Mouse (Mus musculus) liver, embryonic 11.5 days (tissue): ENCODE results near the gene Tspyl2. TPM values are rescaled to one million over a fixed set of nuclear protein-coding genes. Genes with fewer than 3 reads are reported as not detected.
"Not testable (repeated sequence)": the region's sequence is repeated elsewhere in the genome, so short reads cannot be mapped to it uniquely, and the experiment has no call there.

Experiments
- ATAC-seq: fragments of 200-750 bp; cut with Nextera tagmentation; replicated peaks from 2 replicates; pipeline ENCODE4 v1.8.0; 2017; ENCODE audit warnings: moderate number of reproducible peaks, mild to moderate bottlenecking, moderate TSS enrichment, moderate library complexity; ENCODE audit not compliant: low FRiP score
- DNase-seq: peaks from one replicate; pipeline ENCODE4 v3.0.0-alpha.2; 2017; ENCODE audit warnings: low spot score
- H3K27ac ChIP-seq: fragments of 300-500 bp; sonication (generic); 2 replicates; pipeline ENCODE4 v1.5.1; 2014; ENCODE audit warnings: mild to moderate bottlenecking, low read depth, low read length, control low read depth
- H3K27me3 ChIP-seq: fragments of 300-500 bp; sonication (generic); replicated peaks from 2 replicates; pipeline ENCODE4 v1.6.1; 2014; ENCODE audit warnings: low read length, mixed read lengths; ENCODE audit not compliant: control insufficient read depth, insufficient read depth
- H3K36me3 ChIP-seq: fragments of 300-500 bp; sonication (generic); 2 replicates; pipeline ENCODE4 v1.6.1; 2014; ENCODE audit warnings: mild to moderate bottlenecking, low read length, moderate library complexity, mixed read lengths; ENCODE audit not compliant: control insufficient read depth, insufficient read depth
- H3K4me1 ChIP-seq: fragments of 300-500 bp; sonication (generic); replicated peaks from 2 replicates; pipeline ENCODE4 v1.6.1; 2014; ENCODE audit warnings: low read length, mixed read lengths; ENCODE audit not compliant: control insufficient read depth, insufficient read depth
- H3K4me2 ChIP-seq: fragments of 300-500 bp; sonication (generic); 2 replicates; pipeline ENCODE4 v1.6.1; 2014; ENCODE audit warnings: mild to moderate bottlenecking, control low read depth, moderate library complexity
- H3K4me3 ChIP-seq: fragments of 300-500 bp; sonication (generic); 2 replicates; pipeline ENCODE4 v1.5.1; 2014; ENCODE audit warnings: low read depth, low read length, control low read depth
- H3K9ac ChIP-seq: fragments of 300-500 bp; sonication (generic); 2 replicates; pipeline ENCODE4 v1.6.1; 2014; ENCODE audit warnings: low read depth, low read length, control low read depth
- H3K9me3 ChIP-seq: fragments of 300-500 bp; sonication (generic); 2 replicates; pipeline ENCODE4 v1.6.1; 2016; ENCODE audit warnings: low read length, inconsistent platforms, mixed read lengths; ENCODE audit not compliant: control insufficient read depth
- WGBS: fragments of 180-500 bp; shearing (Covaris S2); extraction: QIAGEN DNeasy Blood & Tissue Kit; methylation state at CpG from one replicate; pipeline ENCODE4 v1.1.7; 2014; 5-methylcytosine and 5-hydroxymethylcytosine counted together
- polyA plus RNA-seq: library from polyadenylated mRNA; unstranded; fragments of >200 nt; fragmentation: Nextera tagmentation; extraction: Ambion mirVana; gene quantifications from 2 replicates; pipeline ENCODE4 v1.2.1, GENCODE M21; 2014

Gene Tspyl2
- polyA plus RNA-seq, 1 experiment from 2014 or later: 16.1 TPM

- Histone ChIP-seq H3K36me3 (no peaks in the 10 kb centered on the region; the same call in 1 of the 2 replicates), H3K4me1 (0 out of 2 replicates have a peak, but pooled peaks cover 5% of the 10 kb centered on the region), H3K4me2 (peak overlapping the region; percentile 71), H3K27ac (no peak overlapping the region), H3K9me3 (no peaks in the 10 kb centered on the region), H3K4me3 (peak overlapping the region; percentile 67), H3K27me3 (peaks cover 62% of the 10 kb centered on the region), H3K9ac (peak overlapping the region; percentile 82)
- ATAC-seq (no peak), DNase-seq (no peak)
- 29% methylated on average over 11 of the region's 11 CpGs for WGBS
Measured at GRCm38 (mm10) chrX:152341496-152341895, 729 bp downstream of the Tspyl2 start.

GRCm38 (mm10) chrX:152336546-152337332, 5.5 kb downstream of the Tspyl2 start:
- H3K9ac ChIP-seq: peak overlapping the region; percentile 56
- no peaks in the 10 kb centered on the region; the same call in 1 of the 2 replicates for H3K36me3 ChIP-seq
- peak overlapping the region; percentile 75 for H3K27ac ChIP-seq
- H3K27me3 ChIP-seq: peaks cover 35% of the 10 kb centered on the region
- no peaks in the 10 kb centered on the region for H3K9me3 ChIP-seq
- ATAC-seq (peak; percentile 95), DNase-seq (peak; percentile 73)
- H3K4me3 ChIP-seq: peak overlapping the region; percentile 34
- peak overlapping the region; percentile 61 for H3K4me2 ChIP-seq
- 14% methylated on average over 32 of the region's 33 CpGs for WGBS
- 0 out of 2 replicates have a peak, but pooled peaks cover 5% of the 10 kb centered on the region for H3K4me1 ChIP-seq

- Histone ChIP-seq H3K27me3 (peaks cover 29% of the 10 kb centered on the region), H3K4me3 (peak overlapping the region; percentile 34), H3K4me2 (peak overlapping the region; percentile 35)
- not testable (repeated sequence) for ATAC-seq, H3K27ac ChIP-seq, H3K4me1 ChIP-seq, H3K9ac ChIP-seq, H3K9me3 ChIP-seq, DNase-seq, H3K36me3 ChIP-seq
- WGBS: 52% methylated on average over 4 of the region's 4 CpGs
Measured at GRCm38 (mm10) chrX:152336123-152336522, 6.1 kb downstream of the Tspyl2 start.

GRCm38 (mm10) chrX:152329400-152329799, 12.8 kb downstream of the Tspyl2 start:
- not testable (repeated sequence) for H3K4me1 ChIP-seq, H3K27ac ChIP-seq, DNase-seq, H3K9ac ChIP-seq, H3K4me2 ChIP-seq, H3K36me3 ChIP-seq, H3K9me3 ChIP-seq, H3K4me3 ChIP-seq, ATAC-seq
- peaks cover 14% of the 10 kb centered on the region for H3K27me3 ChIP-seq

- Histone ChIP-seq H3K4me3 (peak overlapping the region; percentile 66), H3K9ac (0 out of 2 replicates have a peak overlapping the region, but pooled peaks have one; percentile 0), H3K4me1 (no peaks in the 10 kb centered on the region), H3K27ac (no peak overlapping the region), H3K4me2 (peak overlapping the region; percentile 70), H3K27me3 (peaks cover 10% of the 10 kb centered on the region), H3K36me3 (no peaks in the 10 kb centered on the region), H3K9me3 (no peaks in the 10 kb centered on the region)
- DNase-seq: no peak
- 19% methylated on average over 8 of the region's 8 CpGs for WGBS
- ATAC-seq: no peak; the same call in 1 of the 2 replicates
Measured at GRCm38 (mm10) chrX:152327689-152328052, 14.6 kb downstream of the Tspyl2 start.

- DNase-seq: peak; percentile 53
- Histone ChIP-seq H3K36me3 (no peaks in the 10 kb centered on the region), H3K4me2 (peak within 1 kb of the TSS; percentile 70), H3K4me3 (peak within 1 kb of the TSS; percentile 66), H3K4me1 (no peaks in the 10 kb centered on the region), H3K27ac (no peak within 1 kb of the TSS), H3K9me3 (no peaks in the 10 kb centered on the region), H3K27me3 (peaks cover 10% of the 10 kb centered on the region), H3K9ac (peak within 1 kb of the TSS; percentile 68)
- ATAC-seq: peak; percentile 98
- WGBS: 8% methylated on average over 29 of the region's 29 CpGs
Measured at GRCm38 (mm10) chrX:152326996-152327688, 15.1 kb downstream of the Tspyl2 start, which contains the start of gene Kantr. Kantr (minus strand) TSS chrX:152327495.

GRCm38 (mm10) chrX:152323584-152323983, 18.6 kb downstream of the Tspyl2 start:
- ATAC-seq: no peak
- H3K9me3 ChIP-seq: no peaks in the 10 kb centered on the region
- no peak for DNase-seq
- H3K4me1 ChIP-seq: peaks cover 3% of the 10 kb centered on the region; the same call in 1 of the 2 replicates
- H3K4me3 ChIP-seq: no peak overlapping the region
- 78% methylated on average over 1 of the region's 1 CpGs for WGBS
- H3K4me2 ChIP-seq: no peak overlapping the region
- no peak overlapping the region for H3K27ac ChIP-seq
- H3K27me3 ChIP-seq: peaks cover 15% of the 10 kb centered on the region
- no peaks in the 10 kb centered on the region for H3K36me3 ChIP-seq
- no peak overlapping the region for H3K9ac ChIP-seq

GRCm38 (mm10) chrX:152322776-152323175, 19.4 kb downstream of the Tspyl2 start:
- Histone ChIP-seq H3K4me2 (no peak overlapping the region), H3K27me3 (peaks cover 15% of the 10 kb centered on the region), H3K27ac (no peak overlapping the region), H3K4me1 (peaks cover 3% of the 10 kb centered on the region; the same call in 1 of the 2 replicates), H3K36me3 (no peaks in the 10 kb centered on the region), H3K9ac (no peak overlapping the region), H3K9me3 (no peaks in the 10 kb centered on the region), H3K4me3 (no peak overlapping the region)
- no peak for DNase-seq
- WGBS: 34% methylated on average over 2 of the region's 2 CpGs
- ATAC-seq: no peak
